Mouse (Mus musculus): ENCODE data around the gene Elavl4.

Gene Elavl4

DNA sequence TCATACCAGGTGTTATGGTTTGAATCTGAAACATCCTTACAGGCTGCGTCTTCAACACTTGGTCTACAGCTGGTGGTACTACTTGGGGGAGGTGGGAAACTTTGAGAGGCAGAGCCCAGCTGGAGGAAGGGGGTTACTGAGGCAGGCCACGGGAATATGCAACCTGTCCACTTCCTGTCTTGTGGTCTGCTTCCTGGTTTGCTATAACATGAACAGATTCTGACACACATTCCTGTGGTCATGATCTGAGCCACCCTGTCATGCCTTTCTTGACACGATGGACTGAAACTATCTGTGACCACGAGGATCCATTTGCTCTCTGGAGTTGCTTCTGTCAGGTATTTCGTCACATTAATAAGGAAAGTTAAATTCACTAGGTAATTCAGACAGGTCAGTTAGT is 179.7 kb downstream of the Elavl4 start:
- in situ Hi-C loops (cut with MboI; ENCODE audit: low sequenced_read_pairs) = no loop called here

DNA sequence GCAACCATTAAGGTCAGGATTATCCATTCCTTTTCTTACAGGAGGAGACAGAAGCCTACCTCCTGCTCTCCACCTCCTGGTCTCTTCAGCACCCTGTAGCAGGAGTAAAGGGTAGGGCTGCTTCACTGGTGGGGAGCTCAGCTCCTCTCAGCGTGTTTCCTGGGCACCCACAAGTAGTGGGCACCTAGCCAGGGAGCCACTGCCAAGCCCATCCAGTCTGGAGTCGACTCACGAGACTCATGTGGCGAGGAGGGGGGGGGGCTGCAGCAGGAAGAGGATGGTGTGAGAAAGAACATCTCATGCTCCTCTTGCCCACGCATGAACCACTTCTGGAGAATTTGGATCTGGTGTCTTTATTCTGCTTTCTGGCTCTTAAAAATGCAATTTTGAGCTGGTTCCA is 186.5 kb downstream of the Elavl4 start:
- in situ Hi-C loops (cut with MboI; ENCODE audit: low sequenced_read_pairs) = no loop called here

- in situ Hi-C loops (cut with MboI; ENCODE audit: low sequenced_read_pairs) = no loop called here
Observed at GRCm38 (mm10) chr4:110161600-110161999, 190.1 kb downstream of the Elavl4 start.

DNA sequence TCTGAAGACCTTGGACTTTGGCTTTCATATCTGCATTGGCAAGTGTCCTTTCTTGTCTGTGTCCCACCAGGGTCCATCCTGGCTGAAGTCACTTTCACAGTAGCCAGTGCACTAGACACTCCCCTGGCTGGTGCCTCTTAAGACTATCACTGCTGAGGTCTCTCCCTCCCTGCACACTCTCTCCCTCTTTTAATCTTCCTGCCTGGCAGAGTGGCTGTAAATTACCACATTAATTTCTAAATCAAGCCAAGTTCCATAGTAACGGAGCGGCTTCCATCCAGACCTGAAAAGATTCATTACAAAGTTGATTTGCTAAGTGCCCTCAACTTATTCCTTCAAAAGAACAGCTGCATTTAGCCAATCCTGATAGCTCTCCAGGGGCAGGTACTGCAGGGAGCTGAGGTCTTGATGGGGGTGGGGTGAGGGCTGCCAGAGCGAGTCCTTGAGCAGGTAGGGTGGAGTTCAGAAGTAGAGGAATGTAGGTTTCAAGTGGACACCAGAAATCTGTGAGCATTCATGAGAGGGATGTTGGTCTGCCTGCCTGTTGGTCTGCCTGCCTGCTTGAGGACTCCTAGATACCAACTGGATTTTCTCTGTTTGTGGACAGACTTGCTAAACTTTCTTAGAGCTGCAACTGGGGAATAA is 194.1 kb downstream of the Elavl4 start:
- in situ Hi-C loops (cut with MboI; ENCODE audit: low sequenced_read_pairs) = no loop called here

DNA sequence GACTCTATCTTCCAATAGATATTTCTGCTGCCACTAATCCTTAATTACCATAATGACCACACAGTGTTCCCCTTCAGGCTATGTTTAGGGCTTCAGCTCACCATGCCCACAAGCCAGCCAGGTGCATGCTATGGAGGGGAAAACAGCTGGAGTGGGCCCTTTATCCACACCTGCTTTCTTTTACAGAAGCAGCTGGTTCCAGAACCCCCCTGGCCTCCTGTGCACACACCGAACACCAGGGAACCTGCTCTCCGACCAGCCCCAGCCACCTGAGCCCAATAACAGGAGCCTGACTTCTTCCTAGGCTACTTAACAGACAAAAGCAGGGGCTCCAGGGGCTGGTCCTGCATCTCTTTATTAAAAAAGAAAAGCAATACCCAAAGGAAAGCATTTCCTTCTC is 195.8 kb downstream of the Elavl4 start:
- in situ Hi-C loops (cut with MboI; ENCODE audit: low sequenced_read_pairs) = no loop called here
